Mouse (Mus musculus) spleen, adult 2 months (tissue): ENCODE results near the gene Olfr1385. TPM values are rescaled to one million over a fixed set of nuclear protein-coding genes. Genes with fewer than 3 reads are reported as not detected.
"Not testable (repeated sequence)": the region's sequence is repeated elsewhere in the genome, so short reads cannot be mapped to it uniquely, and the experiment has no call there.

Experiments used
- DNase-seq, 2 experiments: peaks; one replicate each; pipeline versions ENCODE4 v3.0.0 to v3.0.0-alpha.2; 2012 to 2021; ENCODE audit warnings: low spot score in 2 of 2, low read depth in 1 of 2
- H3K27ac ChIP-seq: fragments of 200-500 bp; 2 replicates; pipeline ENCODE4 v1.5.1; 2012; ENCODE audit warnings: low read length, inconsistent platforms; ENCODE audit not compliant: insufficient read depth
- H3K27me3 ChIP-seq: fragments of 200-500 bp; 2 replicates; pipeline ENCODE4 v1.6.1; 2012; ENCODE audit warnings: mild to moderate bottlenecking, moderate library complexity, low read length, inconsistent platforms; ENCODE audit not compliant: control insufficient read depth, insufficient read depth
- H3K36me3 ChIP-seq: fragments of 200-500 bp; 2 replicates; pipeline ENCODE4 v1.6.1; 2012; ENCODE audit warnings: mild to moderate bottlenecking, low read length, inconsistent platforms; ENCODE audit not compliant: control insufficient read depth, insufficient read depth
- H3K4me1 ChIP-seq: fragments of 200-500 bp; 2 replicates; pipeline ENCODE4 v1.6.1; 2011; ENCODE audit warnings: inconsistent platforms; ENCODE audit not compliant: control insufficient read depth, insufficient read depth, insufficient read length
- H3K4me3 ChIP-seq: fragments of 200-500 bp; 2 replicates; pipeline ENCODE4 v1.5.1; 2011; ENCODE audit warnings: mild to moderate bottlenecking, inconsistent platforms; ENCODE audit not compliant: insufficient read depth, insufficient read length; ENCODE audit errors: extremely low read depth
- CTCF ChIP-seq: fragments of 200-500 bp; IDR thresholded peaks from 2 replicates; pipeline ENCODE4 v1.5.1; 2011; ENCODE audit warnings: mild to moderate bottlenecking, inconsistent platforms; ENCODE audit not compliant: insufficient read depth, insufficient read length, insufficient replicate concordance; ENCODE audit errors: extremely low read depth
- POLR2A ChIP-seq: fragments of 200-500 bp; IDR thresholded peaks from 2 replicates; pipeline ENCODE4 v1.6.1; 2011; ENCODE audit warnings: low read depth, low read length, inconsistent platforms
- WGBS: fragments of 180-500 bp; shearing (Covaris S2); methylation state at CpG from one replicate; pipeline ENCODE4 v1.1.7; 2018; 5-methylcytosine and 5-hydroxymethylcytosine counted together
- polyA plus RNA-seq: library from polyadenylated mRNA; depleted of rRNA; stranded (reverse); fragments of >200 nt; gene quantifications from 2 replicates; pipeline ENCODE4 v1.2.3, GENCODE M21; 2012; rRNA removed

Olfr1385 gene
- not detected in 2 replicates for polyA plus RNA-seq

DNA sequence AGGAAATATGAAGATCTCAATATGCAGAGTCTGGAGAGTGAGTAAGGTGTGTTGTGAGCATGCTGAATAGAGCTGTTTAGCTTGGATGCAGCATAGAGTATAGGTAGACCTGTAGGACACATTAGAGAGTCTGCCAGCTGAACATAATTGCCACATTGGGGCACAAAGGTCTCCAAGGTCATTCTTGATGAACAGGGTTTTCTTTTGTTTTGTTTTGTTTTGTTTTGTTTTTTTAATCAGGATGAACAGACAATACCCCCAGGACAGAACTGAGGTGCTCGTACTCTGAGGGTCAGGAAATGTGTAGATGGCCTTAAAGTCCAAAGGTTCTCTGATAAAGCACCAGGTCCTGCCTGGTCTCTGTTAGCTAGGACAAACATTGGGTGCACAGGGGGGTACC, at the start of gene Olfr1385:
Gene Olfr1385, plus strand, starts transcription at position 301 of the 400 bp plus-strand sequence.
- not testable (repeated sequence) for H3K27me3 ChIP-seq, H3K4me1 ChIP-seq, H3K4me3 ChIP-seq, DNase-seq, H3K36me3 ChIP-seq, H3K27ac ChIP-seq
- WGBS, result 68% methylated on average over 1 of the region's 1 CpGs

DNA sequence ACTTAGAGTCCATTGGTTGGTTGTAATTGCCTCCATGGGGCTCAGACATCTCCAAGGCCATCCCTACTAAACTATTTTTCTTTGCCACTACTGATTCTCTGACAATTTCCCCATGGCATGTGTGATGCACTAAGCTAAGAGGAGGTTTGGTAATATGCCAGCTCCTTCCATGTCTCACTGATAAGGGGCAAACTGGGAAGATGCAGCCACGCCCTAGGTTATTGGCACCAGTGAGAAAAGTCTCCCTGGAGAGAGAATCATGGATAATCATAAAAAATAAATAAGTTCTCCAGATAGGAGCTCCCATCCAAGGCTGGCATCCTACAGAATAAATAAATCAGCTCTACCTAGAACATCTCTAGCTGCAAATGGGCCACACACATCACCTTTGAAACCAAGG, 33.8 kb upstream of the Olfr1385 start, which contains the start of gene Olfr1387:
Gene Olfr1387, plus strand, starts transcription at position 301 of the 400 bp plus-strand sequence.
- Histone ChIP-seq H3K36me3 (no peaks in the 10 kb centered on the region), H3K27ac (no peak within 1 kb of the TSS), H3K4me3 (no peak within 1 kb of the TSS), H3K27me3 (no peaks in the 10 kb centered on the region), H3K4me1 (no peaks in the 10 kb centered on the region)
- TF ChIP-seq CTCF (no peak), POLR2A (no peak)
- DNase-seq, result no peak
- WGBS, result 73% methylated on average over 1 of the region's 1 CpGs

DNA sequence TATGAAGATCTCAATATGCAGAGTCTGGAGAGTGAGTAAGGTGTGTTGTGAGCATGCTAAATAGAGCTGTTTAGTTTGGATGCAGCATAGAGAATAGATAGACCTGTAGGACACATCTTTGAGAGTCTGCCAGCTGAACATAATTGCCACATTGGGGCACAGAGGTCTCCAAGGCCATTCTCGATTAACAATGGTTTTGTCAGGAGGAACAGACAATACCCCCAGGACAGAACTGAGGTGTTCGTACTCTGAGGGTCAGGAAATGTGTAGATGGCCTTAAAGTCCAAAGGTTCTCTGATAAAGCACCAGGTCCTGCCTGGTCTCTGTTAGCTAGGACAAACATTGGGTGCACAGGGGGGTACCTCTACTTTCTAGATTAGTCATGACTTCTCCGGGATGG, 24.1 kb upstream of the Olfr1385 start, which contains the start of gene Olfr1386:
Gene Olfr1386, plus strand, starts transcription at position 301 of the 400 bp plus-strand sequence.
- H3K4me3 ChIP-seq, result not testable (repeated sequence)

DNA sequence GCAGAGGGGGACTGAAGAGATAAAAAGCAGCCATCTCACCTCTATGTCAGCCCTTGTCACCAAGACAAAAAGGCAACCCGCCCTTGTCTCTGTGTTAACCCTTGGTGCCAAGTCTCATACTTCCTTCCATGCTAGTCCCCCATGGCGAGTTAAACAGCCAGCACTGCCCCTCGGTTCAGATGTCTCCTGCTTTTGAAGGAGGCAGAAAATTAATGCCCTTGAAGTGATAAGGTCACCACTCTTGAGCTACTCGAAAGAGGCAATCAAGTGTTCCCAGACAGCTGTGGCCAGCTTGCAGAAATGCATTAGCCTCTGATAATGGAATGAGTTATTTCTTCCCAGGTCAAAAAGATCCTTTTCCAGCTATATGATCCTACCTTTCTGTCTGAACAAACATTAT, 2.9 kb upstream of the Olfr1385 start:
- DNase-seq, result no peak
- no peak for TF ChIP-seq CTCF
- TF ChIP-seq POLR2A, result no peak
- H3K27me3 ChIP-seq, result no peaks in the 10 kb centered on the region
- H3K27ac ChIP-seq, result no peak overlapping the region
- no peaks in the 10 kb centered on the region for H3K36me3 ChIP-seq
- H3K4me1 ChIP-seq, result no peaks in the 10 kb centered on the region
- H3K4me3 ChIP-seq, result no peak overlapping the region
- WGBS, result 66% methylated on average over 4 of the region's 4 CpGs

More for the DNA sequence above, 24.1 kb upstream of the Olfr1385 start, which contains the start of gene Olfr1386:
- H3K27me3 ChIP-seq, DNase-seq, H3K27ac ChIP-seq, H3K36me3 ChIP-seq, H3K4me1 ChIP-seq: not testable (repeated sequence)
- 90% methylated on average over 3 of the region's 3 CpGs for WGBS

DNA sequence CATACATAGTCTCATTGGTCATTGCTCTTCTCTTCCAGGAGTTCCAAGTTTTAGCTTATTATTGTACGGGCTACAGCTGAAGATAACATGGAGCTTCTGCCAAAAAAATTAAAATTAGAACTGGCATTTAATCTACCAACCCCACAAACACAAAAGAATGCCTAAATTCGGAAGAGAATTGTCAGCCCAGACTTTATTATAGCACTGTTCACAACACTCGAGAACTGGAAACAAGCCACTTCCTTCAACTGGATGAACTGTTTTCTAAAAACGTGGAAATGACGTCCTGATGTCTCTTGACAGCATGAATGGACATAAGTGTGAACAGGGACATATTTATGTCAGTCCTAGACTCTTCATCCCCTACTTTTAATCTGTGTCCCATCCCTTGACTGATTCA, 29.2 kb downstream of the Olfr1385 start:
- Histone ChIP-seq H3K4me3 (no peak overlapping the region), H3K27ac (no peak overlapping the region), H3K36me3 (no peaks in the 10 kb centered on the region), H3K4me1 (no peaks in the 10 kb centered on the region), H3K27me3 (no peaks in the 10 kb centered on the region)
- no peak for DNase-seq
- WGBS, result 60% methylated on average over 5 of the region's 5 CpGs
- TF ChIP-seq POLR2A, result no peak
- TF ChIP-seq CTCF, result no peak

DNA sequence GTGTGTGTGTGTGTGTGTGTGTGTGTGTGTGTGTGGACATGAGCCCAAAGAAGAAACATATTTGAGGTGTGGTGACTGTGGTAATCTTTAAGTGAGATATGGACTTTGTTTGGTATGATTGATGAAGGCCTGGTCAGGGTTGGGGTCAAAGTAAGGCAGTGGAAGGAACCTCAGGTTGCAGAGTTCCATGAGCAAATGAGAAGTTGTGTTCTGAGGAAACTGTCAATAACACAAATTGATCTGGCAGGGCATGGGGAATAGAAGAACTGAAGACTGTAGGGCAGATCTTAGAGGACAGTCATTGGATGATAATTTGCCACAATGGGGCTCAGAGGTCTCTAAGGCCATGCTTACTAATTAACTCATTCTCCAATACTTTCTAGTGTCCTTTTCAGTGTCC, 30.5 kb downstream of the Olfr1385 start, which contains the start of gene Olfr1383:
Gene Olfr1383, plus strand, starts transcription at position 301 of the 400 bp plus-strand sequence.
- H3K36me3 ChIP-seq, result no peaks in the 10 kb centered on the region
- H3K27me3 ChIP-seq, result no peaks in the 10 kb centered on the region
- no peak within 1 kb of the TSS for H3K27ac ChIP-seq
- no peaks in the 10 kb centered on the region for H3K4me1 ChIP-seq
- no peak for TF ChIP-seq CTCF
- TF ChIP-seq POLR2A, result no peak
- DNase-seq, result no peak
- no peak within 1 kb of the TSS for H3K4me3 ChIP-seq

DNA sequence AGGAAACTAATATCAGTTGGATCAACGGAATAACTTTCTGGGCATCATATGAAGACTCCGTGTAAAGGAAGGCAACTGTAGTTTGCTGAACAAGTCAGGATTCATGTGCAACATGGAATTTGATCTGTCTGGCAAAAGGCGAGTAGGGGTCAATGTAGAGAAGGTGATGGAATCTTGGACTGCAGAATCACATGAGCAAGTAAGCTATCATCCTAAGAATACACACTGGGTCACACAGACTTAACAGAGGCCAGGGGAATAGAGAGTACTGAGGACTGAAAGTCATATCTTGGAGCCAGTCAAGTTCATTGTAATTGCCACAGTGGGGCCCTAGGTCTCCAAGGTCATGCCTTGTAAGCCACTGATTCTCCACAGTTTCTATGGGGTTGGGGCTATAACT, 39.1 kb downstream of the Olfr1385 start, which contains the start of gene Olfr1382:
Gene Olfr1382, plus strand, starts transcription at position 301 of the 400 bp plus-strand sequence.
- no peak within 1 kb of the TSS for H3K4me3 ChIP-seq
- no peak for DNase-seq
- no peaks in the 10 kb centered on the region for H3K4me1 ChIP-seq
- WGBS, result 83% methylated on average over 3 of the region's 3 CpGs
- TF ChIP-seq POLR2A (no peak), CTCF (no peak)
- H3K27ac ChIP-seq, result no peak within 1 kb of the TSS
- H3K27me3 ChIP-seq, result no peaks in the 10 kb centered on the region
- no peaks in the 10 kb centered on the region for H3K36me3 ChIP-seq

DNA sequence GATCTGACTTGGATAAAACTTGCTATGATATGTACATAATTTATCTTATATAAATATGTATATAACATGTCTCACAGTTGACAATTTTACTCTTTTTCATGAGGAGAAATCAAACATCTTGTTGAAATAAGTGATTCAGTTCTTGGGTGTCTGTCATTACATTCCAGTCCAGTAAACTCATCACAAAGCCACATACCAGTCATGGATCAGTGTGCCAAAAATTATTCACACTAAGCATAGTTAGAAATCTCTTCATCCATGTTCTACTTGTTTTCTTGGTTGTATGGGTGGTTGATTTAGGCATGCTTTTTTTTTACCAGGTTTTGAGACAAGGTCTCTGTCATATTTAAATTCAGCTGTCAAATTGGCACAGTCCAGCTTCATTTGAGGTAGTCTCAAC, 43.9 kb downstream of the Olfr1385 start:
- H3K27me3 ChIP-seq, result no peaks in the 10 kb centered on the region
- H3K27ac ChIP-seq, result no peak overlapping the region
- TF ChIP-seq CTCF, result no peak
- TF ChIP-seq POLR2A, result no peak
- no peak for DNase-seq
- no peaks in the 10 kb centered on the region for H3K36me3 ChIP-seq
- no peaks in the 10 kb centered on the region for H3K4me1 ChIP-seq
- H3K4me3 ChIP-seq, result no peak overlapping the region

DNA sequence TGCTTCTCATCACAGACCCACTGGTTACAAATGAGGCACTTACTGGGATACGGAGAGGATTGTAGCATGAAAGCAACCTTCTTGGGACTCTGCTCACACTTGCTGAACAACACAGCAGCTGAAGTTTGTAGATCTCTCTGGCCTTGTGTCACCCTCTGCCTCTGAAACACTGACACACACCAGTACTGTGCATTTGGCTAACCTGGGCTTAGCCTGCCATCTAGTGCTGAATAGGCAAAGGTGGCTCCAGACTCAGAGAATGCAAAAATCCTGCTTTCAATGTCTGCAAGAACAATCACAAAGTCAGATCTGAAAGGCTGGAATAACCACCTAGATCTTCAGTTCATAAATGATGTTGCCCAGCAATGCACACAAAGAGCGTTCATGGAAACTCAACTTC, 47.8 kb downstream of the Olfr1385 start:
- not testable (repeated sequence) for H3K4me1 ChIP-seq, H3K27ac ChIP-seq, DNase-seq, H3K4me3 ChIP-seq, H3K27me3 ChIP-seq, H3K36me3 ChIP-seq
- WGBS, result 87% methylated on average over 2 of the region's 2 CpGs

DNA sequence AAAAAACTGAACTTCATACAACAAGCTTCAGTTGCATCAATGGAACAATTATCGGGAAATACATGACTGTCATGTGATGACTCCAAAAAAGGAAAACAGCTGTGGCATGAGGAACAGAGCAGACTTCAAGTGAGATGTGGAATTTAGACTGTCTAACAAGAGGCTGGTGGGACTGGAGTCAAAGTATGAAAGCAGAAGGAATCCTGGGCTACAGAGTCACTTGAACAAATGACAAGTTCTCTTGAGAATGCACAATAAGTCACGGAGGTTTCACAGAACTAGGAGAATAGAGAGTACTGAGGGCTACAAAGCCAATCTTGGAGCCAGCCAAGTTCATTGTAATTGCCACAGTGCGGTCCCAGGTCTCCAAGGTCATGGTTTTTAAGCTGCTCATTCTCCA, 54.3 kb downstream of the Olfr1385 start, which contains the start of gene Olfr1381:
Gene Olfr1381, plus strand, starts transcription at position 301 of the 400 bp plus-strand sequence.
- WGBS, result 78% methylated on average over 3 of the region's 3 CpGs
- H3K36me3 ChIP-seq, H3K27ac ChIP-seq, H3K4me3 ChIP-seq, H3K4me1 ChIP-seq, H3K27me3 ChIP-seq, DNase-seq: not testable (repeated sequence)
